Mouse (Mus musculus) layer of hippocampus, postnatal 14 days (tissue): ENCODE measurements around the gene Acot1. TPM values are rescaled to one million over a fixed set of nuclear protein-coding genes. Genes with fewer than 3 reads are reported as not detected.

Experiments
- DNase-seq, 2 experiments: peaks; one replicate each; pipeline ENCODE4 v3.0.0; 2021 to 2022; ENCODE audit warnings: low spot score in 2 of 2, mixed read lengths in 1 of 2
- total RNA-seq, 2 experiments: library from RNA; stranded (reverse); gene quantifications; 2 replicates each; pipeline ENCODE4 v1.2.3; 2021

The Acot1 gene
- total RNA-seq, 2 experiments from 2014 or later = 20.7 to 23.9 TPM

GRCm38 (mm10) chr12:84060946-84061345 lies 51.7 kb downstream of the Acot1 start:
- peak in 1 of 2 experiments; percentile 29 for DNase-seq

DNA sequence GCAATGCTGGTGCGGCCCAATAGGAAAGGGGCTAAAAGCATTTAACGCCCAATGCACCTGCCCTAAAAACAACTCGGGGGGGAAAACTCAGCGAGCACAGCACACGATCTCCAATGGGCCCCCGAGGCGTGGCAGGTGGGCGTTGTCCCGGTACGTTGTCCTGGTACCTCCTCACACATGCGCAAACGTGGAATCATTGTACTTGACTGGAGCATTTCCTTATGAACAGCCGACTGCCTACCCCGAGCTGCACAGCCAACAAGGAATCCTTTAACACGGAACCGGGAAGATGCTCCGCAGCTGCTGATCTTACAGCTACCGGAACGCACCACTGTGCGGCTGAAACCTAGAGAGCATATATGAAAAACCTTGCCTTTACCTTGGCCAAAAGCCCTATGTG lies 53.0 kb downstream of the Acot1 start:
- DNase-seq = no peak

DNA sequence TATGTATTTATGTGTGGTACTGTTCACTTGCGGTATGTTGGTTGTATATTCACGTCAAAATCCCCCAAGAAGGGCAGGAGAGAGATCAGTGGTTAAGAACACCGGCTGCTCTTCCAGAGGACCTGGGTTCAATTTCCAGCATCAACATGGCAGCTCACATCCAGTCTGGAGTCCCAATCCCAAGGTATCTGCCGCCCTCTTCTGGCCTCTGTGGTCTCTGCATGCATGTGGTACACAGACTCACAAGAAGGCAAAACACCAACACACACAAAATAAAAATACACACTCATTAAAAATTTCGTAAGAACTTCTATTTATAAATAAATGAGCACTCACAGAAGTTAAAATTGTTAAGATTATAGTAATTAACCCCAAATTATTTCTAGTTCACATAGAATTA lies 53.9 kb downstream of the Acot1 start:
- no peak for DNase-seq

DNA sequence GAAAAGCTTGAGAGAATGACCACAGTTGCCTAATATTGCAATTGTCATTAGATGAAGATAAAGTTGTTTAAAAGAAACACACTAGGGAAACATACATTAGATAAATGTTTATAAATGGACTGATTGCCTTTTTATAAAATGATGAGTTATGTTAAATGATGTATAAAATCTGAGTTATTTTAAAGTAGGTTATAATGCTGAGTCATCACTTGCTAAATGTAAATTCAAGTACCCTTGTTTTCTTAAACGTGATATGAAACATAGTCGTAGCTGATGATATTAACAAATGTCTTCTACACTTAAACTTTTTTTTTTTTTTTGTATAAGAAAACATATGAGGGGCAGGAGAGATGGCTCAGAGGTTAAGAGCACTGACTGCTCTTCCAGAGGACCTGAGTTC lies 54.5 kb downstream of the Acot1 start:
- DNase-seq = no peak

- no peak for DNase-seq
Measured at GRCm38 (mm10) chr12:84064621-84065020, 55.3 kb downstream of the Acot1 start.

DNA sequence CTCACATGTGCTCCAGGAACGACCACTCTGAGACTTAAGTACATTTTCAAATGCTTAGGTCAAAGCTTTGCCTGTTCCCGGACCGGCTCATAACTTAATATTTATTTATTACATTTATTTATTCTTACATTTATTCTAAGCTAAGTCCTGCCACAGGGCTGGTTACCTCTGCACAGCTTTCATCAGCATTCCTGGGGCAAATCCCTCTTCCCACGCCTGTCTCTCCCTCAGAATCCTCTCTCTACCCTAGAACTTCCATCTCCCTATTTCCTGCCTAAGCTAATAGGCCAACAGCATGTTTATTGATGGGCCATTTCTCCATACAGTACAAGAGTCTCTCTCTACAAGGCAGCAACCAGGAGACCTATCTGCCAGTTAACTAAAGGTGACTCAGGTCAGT lies 58.5 kb downstream of the Acot1 start:
- no peak for DNase-seq

Other genes starting within 250 kb of the Acot1 start
- 1 to 10 TPM; 1.4 to 3.7 TPM for gene Papln, start 245.9 kb upstream of the Acot1 start, total RNA-seq
- 10 to 100 TPM; 31.6 to 32.1 TPM for gene Numb, start 87.6 kb upstream of the Acot1 start, total RNA-seq
- gene Riox1, start 58.9 kb upstream of the Acot1 start, total RNA-seq = 10 to 100 TPM; 14.0 to 15.8 TPM
- gene Heatr4, start 24.6 kb upstream of the Acot1 start, total RNA-seq = under 1 TPM in 1 of 2 experiments, not detected in 1; 0.12 TPM
- gene Acot2, start 21.6 kb upstream of the Acot1 start, total RNA-seq = 10 to 100 TPM; 15.0 to 15.3 TPM
- 1 to 10 TPM; 2.2 to 4.4 TPM for gene Acot4, start 28.9 kb downstream of the Acot1 start, total RNA-seq
- gene Gm49366, start 29.4 kb downstream of the Acot1 start, total RNA-seq = not detected
- gene Acot3, start 42.7 kb downstream of the Acot1 start, total RNA-seq = 1 to 10 TPM; 1.2 to 1.8 TPM
- gene Acot5, start 59.8 kb downstream of the Acot1 start, total RNA-seq = 1 to 10 TPM; 6.2 to 6.5 TPM
- gene Acot6, start 91.2 kb downstream of the Acot1 start, total RNA-seq = 1 to 10 TPM; 4.7 to 5.0 TPM
- 100 to 1,000 TPM in 1 of 2 experiments, 10 to 100 TPM in 1; 94.3 to 102 TPM for gene Dnal1, start 104.9 kb downstream of the Acot1 start, total RNA-seq
- 1 to 10 TPM; 3.3 to 4.5 TPM for gene Pnma1, start 139.0 kb downstream of the Acot1 start, total RNA-seq
- gene Elmsan1, start 209.4 kb downstream of the Acot1 start, total RNA-seq = 10 to 100 TPM; 17.0 to 18.1 TPM